Mouse (Mus musculus) gastrocnemius, postnatal 10 days (tissue): ENCODE measurements around the gene Vamp2. TPM values are rescaled to one million over a fixed set of nuclear protein-coding genes. Genes with fewer than 3 reads are reported as not detected.

Experiments
- DNase-seq: peaks from one replicate; pipeline ENCODE4 v3.0.0; 2021; ENCODE audit warnings: mixed read lengths
- long read RNA-seq, 2 experiments: library from polyadenylated mRNA; stranded (forward); transcript quantifications; one replicate each; pipeline ENCODE4 v2.0.0; 2021
- total RNA-seq, 2 experiments: library from RNA; stranded (reverse); gene quantifications; 2 replicates each; pipeline ENCODE4 v1.2.3; 2021

Vamp2 gene
- total RNA-seq: 10 to 100 TPM; 52.4 to 55.8 TPM
- long read RNA-seq, experiment 1, transcript Vamp2-201 (5 exons, 2,205 nt): major isoform, 38 of 52 reads
- long read RNA-seq, experiment 1, transcript Vamp2-202 (4 exons, 1,113 nt): minor isoform, 7 of 52 reads
- long read RNA-seq, experiment 1, partial matches to known transcripts: 2 of 52 reads
- long read RNA-seq, experiment 1, other reads (novel, unspliced or antisense): 4 of 52 reads
- long read RNA-seq, experiment 2, transcript Vamp2-201 (5 exons, 2,205 nt): major isoform, 36 of 39 reads
- long read RNA-seq, experiment 2, partial matches to known transcripts: 0 of 39 reads
- long read RNA-seq, experiment 2, other reads (novel, unspliced or antisense): 2 of 39 reads

GRCm38 (mm10) chr11:69088103-69088855 lies at the start of gene Vamp2:
Vamp2 (plus strand) TSS chr11:69088490.
- peak; percentile 94 for DNase-seq

GRCm38 (mm10) chr11:69045531-69046394 lies 42.5 kb upstream of the Vamp2 start, which contains the start of gene Aurkb:
Aurkb (plus strand) TSS chr11:69045647.
- peak; percentile 85 for DNase-seq

GRCm38 (mm10) chr11:69046395-69046774 lies 41.9 kb upstream of the Vamp2 start:
- no peak for DNase-seq

- no peak for DNase-seq
These were observed 40.7 kb upstream of the Vamp2 start for GRCm38 (mm10) chr11:69047592-69047991.

GRCm38 (mm10) chr11:69048151-69048550 lies 40.1 kb upstream of the Vamp2 start:
- DNase-seq: no peak

GRCm38 (mm10) chr11:69050748-69051147 lies 37.5 kb upstream of the Vamp2 start:
- no peak for DNase-seq

- no peak for DNase-seq
These were observed 36.5 kb upstream of the Vamp2 start for GRCm38 (mm10) chr11:69051771-69052170.

- DNase-seq: no peak
These were observed 35.4 kb upstream of the Vamp2 start for GRCm38 (mm10) chr11:69052824-69053421.

- no peak for DNase-seq
These were observed 34.4 kb upstream of the Vamp2 start for GRCm38 (mm10) chr11:69053848-69054247.

GRCm38 (mm10) chr11:69058265-69058664 lies 30.0 kb upstream of the Vamp2 start:
- DNase-seq: no peak

- DNase-seq: no peak
These were observed 29.4 kb upstream of the Vamp2 start for GRCm38 (mm10) chr11:69058729-69059356.

GRCm38 (mm10) chr11:69059357-69059974 lies 28.8 kb upstream of the Vamp2 start, which contains the start of gene Borcs6:
Borcs6 (plus strand) TSS chr11:69059717.
- peak; percentile 92 for DNase-seq

GRCm38 (mm10) chr11:69059975-69060411 lies 28.3 kb upstream of the Vamp2 start:
- DNase-seq: peak; percentile 67

- no peak for DNase-seq
These were observed 27.6 kb upstream of the Vamp2 start for GRCm38 (mm10) chr11:69060448-69061254.

- no peak for DNase-seq
These were observed 26.9 kb upstream of the Vamp2 start for GRCm38 (mm10) chr11:69061255-69061912.

GRCm38 (mm10) chr11:69062194-69062760 lies 26.0 kb upstream of the Vamp2 start:
- peak; percentile 69 for DNase-seq

GRCm38 (mm10) chr11:69062761-69063224 lies 25.5 kb upstream of the Vamp2 start:
- DNase-seq: peak; percentile 92

- peak; percentile 94 for DNase-seq
These were observed 24.7 kb upstream of the Vamp2 start for GRCm38 (mm10) chr11:69063413-69064201.
